Mouse (Mus musculus) cerebellum, adult 18-20 months (tissue): ENCODE measurements around the gene Wnt7b.

Experiments
- DNase-seq, 2 experiments: peaks; one replicate each; pipeline ENCODE4 v3.0.0; 2021

Wnt7b gene

DNA sequence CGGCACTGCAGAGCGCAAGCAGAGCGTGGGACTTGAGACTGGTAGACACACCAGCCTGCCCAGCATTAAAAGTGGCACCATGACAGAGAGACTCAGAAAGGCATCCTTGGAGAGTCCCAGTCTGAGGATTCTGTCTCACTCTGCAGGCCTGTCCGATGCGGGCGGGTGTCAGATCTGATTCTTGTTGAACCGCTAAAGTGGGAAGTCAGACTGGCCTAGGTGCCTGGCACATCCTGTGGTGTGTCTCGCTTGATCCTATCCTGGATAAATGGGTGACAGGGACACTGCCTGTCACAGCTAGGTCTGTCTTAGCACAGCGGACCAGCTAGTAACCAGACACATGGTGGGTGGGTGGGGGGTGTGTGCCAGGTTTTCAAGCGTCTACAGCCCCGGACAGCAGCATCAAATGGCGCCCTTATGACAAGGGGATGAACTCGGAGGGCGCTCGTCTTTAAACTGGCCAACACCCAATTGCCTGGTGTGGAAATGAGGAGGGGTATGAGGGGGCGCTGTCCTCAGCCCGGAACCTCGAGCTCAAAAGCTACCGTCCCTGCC, at the start of gene Wnt7b:
TSS of gene Wnt7b (minus strand) at position 118 of the 555 bp plus-strand sequence.
- no peak for DNase-seq

GRCm38 (mm10) chr15:85631591-85631990, 49.3 kb upstream of the Wnt7b start:
- no peak for DNase-seq

GRCm38 (mm10) chr15:85629924-85630545, 47.8 kb upstream of the Wnt7b start:
- no peak for DNase-seq

DNA sequence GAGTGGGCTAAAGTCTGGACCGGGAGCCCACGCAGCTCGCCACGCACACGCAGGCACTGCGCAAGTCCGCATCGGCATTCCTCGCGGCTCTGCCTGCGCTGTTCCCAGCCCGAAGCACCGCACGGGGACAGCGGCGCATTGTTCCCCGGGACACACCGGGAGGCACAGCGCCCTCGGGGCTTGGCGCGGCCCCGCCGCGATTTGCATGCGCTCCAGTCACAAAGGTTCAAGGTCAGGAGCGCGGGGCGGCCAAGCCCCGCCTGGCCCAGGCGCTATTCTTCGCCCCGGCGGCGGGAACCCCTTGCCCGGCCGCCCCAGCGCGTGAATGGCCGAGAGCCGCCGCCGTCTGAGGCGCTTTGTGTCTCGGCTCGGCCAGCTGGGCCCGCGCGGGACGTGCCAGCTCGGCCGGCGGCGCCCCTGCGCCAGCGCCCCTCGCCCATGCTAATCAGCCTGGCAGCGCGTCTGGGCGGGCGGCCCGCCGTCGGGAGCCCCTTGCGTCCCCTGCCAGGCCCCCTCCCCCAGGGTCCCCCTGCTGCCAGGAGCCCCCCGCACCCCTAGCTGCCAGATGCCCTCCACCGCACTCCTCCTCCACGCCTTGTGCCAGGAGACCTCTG, 43.5 kb upstream of the Wnt7b start:
- peak; percentile 45 to 61 for DNase-seq

- no peak for DNase-seq
Observed at GRCm38 (mm10) chr15:85622213-85622612, 39.9 kb upstream of the Wnt7b start.

DNA sequence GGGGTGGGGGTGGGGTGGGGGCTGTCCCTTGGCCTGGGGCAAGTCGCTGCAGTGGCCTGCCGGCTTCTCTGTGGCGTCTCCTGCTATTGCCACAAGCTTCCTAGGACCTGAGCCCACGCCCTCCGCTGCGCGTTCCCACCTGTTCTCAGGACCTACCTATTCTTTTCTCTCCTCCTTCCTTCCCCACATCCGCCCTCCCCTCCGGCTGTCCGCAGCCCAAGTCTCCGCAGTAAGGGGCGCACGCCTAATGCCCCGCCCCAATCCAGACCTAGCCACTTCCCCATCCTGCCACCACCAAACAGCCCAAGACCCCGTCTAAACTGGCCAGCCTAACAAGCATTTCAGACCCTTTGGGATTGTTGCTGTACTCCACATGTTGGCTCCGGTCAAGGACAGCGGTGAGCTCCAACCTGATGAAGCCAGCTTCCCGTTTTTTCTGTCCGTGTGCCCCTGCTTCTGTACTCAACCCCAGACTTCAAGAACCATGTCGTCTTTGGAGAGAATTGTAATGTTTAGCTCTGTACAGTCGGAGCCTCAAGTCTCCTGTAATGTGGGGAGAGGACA, 33.3 kb upstream of the Wnt7b start:
- no peak for DNase-seq

DNA sequence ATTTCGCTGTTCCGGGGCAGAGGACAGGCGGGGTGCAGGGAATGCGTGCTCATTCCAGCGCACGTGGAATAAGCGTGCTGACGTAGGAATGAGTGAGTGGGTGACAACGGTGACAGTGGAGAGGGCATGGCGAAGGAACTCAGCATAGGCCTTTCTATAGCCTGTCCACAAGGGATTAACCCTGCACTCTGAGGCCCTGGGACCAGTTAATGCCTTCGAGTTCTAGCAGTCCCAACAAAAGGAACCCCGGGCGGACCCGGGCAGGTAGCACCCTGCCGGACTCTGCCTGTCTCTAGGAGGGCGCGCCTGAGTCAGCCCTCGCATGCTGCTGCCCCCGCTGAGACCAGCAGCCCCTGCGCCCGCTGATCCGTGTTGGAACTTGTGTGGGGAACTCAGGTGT, 32.8 kb upstream of the Wnt7b start:
- DNase-seq = no peak

GRCm38 (mm10) chr15:85613358-85614266, 31.3 kb upstream of the Wnt7b start:
- DNase-seq = peak; percentile 43 to 50

GRCm38 (mm10) chr15:85612660-85613357, 30.5 kb upstream of the Wnt7b start:
- peak; percentile 49 to 61 for DNase-seq

- DNase-seq = peak; percentile 46 to 58
Observed at GRCm38 (mm10) chr15:85611701-85612520, 29.6 kb upstream of the Wnt7b start.

DNA sequence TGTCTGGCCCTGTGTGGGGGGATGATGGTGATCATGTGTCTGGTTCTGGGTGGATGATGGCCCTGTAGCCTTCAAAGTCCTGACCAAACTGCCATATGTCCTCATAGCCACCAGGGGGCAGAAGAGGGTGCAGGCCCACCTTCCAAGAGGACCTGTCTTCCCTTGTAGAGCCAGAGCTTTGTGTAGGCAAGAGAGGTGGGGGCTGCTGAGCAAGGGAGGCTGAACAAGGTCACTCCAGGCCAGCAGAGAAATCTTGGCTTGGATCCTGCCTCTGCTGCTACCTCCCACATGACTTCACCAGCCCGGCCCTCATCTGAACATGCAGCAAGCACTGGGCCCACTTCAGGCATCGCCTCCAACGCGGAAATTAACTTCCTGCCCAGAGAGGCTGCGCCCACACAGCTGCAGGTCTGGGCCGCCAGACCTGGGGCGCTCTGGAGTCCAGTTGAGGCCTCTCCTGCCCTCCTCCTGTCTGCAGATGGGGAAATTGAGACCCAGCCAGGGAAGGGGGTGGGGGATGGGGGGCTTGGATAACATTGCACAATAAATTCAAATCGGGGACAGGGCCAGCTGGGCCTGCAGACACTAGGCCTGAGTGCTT, 28.4 kb upstream of the Wnt7b start:
- peak; percentile 88 for DNase-seq

DNA sequence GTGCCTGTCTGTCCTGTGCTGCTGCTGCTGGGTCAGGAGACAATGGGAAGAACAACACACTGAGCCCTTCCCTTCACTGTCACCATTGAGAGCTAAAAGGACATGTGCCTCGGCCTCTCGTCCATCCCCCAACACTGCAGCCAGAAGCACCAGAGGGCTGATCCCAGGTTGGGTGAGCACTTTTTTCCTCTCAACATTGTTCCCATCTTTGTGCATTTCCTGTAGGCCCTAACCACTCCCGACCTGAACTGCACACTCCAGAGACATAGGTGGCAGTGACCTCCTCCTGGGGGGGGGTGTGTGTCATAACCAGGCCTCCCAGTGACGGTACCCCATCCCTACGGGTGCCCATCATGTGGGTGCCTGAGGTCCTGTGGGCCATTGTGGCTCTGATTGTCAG, 27.8 kb upstream of the Wnt7b start:
- no peak for DNase-seq

DNA sequence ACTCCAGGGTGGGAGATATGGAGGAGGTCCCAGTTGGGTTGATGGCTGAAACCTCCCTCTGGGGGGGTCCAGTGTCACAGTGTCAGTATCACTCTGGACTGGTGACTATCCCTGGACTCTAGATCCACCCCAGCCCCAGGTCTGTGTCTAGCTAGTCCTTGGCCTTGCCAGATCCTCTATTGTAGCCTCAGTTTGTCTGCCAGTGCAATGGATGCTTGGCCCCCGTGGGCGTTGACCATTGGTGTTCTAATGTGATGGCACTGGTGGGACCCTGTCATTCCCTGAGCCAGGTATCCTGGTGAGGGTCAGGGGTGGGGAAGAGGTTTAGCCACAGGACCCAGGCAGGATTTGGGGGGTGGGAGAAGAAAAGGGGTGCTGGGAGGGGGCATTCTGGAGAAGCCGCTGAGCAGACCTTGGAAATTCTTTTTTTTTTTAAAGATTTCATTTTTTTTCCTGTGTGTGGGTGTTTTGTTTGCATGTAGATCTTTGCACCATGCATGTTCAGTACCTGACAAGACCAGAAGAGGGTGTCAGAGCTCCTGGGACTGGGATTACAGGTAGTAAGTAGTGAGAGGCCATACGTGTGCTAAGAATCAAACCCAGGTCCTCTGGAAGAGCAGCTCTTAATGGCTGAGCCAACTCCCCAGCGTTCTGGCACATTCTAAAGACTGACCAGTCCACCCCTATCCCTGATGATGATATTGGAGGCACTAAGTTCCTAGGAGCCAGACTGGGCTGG, 27.2 kb upstream of the Wnt7b start:
- DNase-seq = no peak

DNA sequence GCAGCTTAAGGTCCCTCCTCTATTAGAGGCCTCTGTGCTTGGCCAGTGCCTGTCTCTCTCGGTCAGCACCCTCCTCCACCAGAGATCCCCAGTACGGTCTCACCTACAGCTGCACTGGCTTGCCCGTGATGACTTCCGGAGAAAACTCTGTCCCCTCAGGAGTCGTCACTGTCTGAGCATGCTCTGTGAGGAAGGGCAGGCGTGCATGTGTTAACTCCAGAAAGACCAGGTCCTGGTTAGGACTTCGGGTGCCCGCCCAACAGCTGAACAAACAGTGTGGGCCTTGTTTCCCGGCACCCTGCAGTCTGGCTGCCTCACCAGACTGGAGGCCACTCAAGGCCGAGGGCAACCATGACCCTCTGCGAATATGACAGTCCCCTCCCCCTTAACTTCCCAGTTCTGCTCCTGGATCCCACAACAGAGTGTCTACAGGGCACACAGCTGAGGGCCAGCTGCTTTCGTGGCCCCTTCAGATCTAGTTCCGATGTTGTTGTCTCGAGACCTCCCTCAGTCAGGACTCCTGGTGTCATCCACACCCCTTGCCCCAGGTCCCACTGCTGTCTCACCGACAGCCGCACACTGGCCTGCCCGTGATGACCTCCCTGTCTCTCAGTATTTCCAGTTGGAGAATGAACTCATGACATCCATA, 23.8 kb upstream of the Wnt7b start:
- peak in 1 of 2 experiments; percentile 12 for DNase-seq

- no peak for DNase-seq
Observed at GRCm38 (mm10) chr15:85604938-85605337, 22.7 kb upstream of the Wnt7b start.

- no peak for DNase-seq
Observed at GRCm38 (mm10) chr15:85604507-85604906, 22.2 kb upstream of the Wnt7b start.

DNA sequence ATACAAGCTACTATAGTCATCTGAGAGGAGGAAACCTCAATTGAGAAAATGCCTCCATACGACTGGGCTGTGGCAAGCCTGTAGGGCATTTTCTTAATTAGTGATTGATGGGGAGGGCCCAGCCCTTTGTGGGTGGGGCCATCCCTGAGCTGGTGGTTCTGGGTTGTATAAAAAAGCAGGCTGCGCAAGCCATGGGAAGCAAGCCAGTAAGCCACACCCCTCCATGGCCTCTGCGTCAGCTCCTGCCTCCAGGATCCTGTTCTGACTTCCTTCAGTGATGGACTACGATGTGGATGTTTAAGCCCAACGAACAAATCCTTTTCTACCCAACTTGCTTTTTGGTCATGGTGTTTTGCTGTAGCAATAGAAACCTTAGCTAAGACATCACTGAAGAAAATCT, 21.1 kb upstream of the Wnt7b start:
- no peak for DNase-seq

- no peak for DNase-seq
Observed at GRCm38 (mm10) chr15:85602733-85603132, 20.5 kb upstream of the Wnt7b start.

- no peak for DNase-seq
Observed at GRCm38 (mm10) chr15:85602021-85602420, 19.7 kb upstream of the Wnt7b start.

DNA sequence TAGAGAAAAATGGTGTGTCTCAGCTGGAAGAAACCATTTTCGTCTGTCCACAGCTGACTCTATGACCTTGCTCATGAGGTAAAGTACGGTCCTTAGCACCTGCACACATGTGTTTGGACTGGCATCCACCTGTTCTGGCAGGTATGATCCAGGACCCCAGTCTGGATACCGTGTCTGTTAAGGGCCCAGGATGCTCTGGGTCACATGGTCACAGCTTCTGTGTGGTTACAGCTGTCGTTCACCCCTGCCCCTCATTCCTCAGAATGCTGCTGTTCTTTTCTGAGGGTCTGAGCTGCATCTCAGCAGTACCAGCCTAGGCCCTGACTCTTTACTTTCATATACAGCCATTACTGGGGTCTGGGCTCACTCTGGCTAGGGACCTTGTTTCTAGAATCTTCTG, 18.9 kb upstream of the Wnt7b start:
- no peak for DNase-seq
